Mouse (Mus musculus): ENCODE data around the gene Coasy.

Coasy gene

DNA sequence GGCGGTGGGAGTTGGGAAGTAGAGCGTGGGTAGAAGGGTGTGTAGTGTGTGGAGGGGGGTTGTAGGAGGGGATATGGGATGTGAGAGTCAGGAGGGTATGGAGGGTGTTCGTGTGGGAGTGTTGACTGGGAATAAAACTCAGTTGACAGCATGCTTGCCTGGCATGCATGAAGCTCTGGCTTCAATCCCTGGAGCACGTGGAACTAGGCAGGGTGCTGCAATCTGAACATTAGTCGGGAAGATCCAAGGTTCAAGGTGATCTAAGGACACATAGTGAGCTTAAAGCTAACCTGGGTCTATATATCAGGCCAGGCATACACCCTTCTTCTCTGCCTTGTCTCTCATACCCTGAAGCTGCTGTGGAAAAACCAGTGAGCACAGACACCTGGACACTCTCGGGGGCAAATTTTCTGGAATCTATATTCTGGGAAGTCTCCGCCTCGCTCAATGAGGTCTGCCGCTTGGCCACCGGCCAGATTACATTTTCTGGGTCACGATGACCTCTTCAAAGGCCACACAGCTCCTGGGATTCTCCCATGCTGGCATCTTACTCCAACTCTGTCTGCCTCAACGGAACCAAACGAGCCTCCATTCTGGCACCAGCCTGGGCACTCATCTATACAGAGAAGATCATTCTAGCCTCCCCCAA, 52.0 kb downstream of the Coasy start:
- no peak for DNase-seq

All from thymus, postnatal 4 days (tissue).